Mouse (Mus musculus): ENCODE measurements around the gene Rtn4rl1.

GRCm38 (mm10) chr11:75261730-75262129 is 68.1 kb downstream of the Rtn4rl1 start:
- no peak for TF ChIP-seq POLR2A (IDR thresholded peaks at IDR 0.05; ENCODE audit: insufficient read depth, low read length)
- TF ChIP-seq CTCF (IDR thresholded peaks at IDR 0.05; ENCODE audit: low read depth, low read length): no peak
- TF ChIP-seq EP300 (IDR thresholded peaks at IDR 0.05; ENCODE audit: insufficient read depth, low read depth, low read length): no peak
